Mouse (Mus musculus): ENCODE measurements around the gene Eif3k. TPM values are rescaled to one million over a fixed set of nuclear protein-coding genes. Genes with fewer than 3 reads are reported as not detected.

The Eif3k gene
- polyA plus RNA-seq, 1 experiment from 2014 or later: 458 TPM

Other genes with a start within 250 kb of the Eif3k start
- 157 and 170 TPM in 2 replicates for gene Mrps12, start 240.0 kb downstream of the Eif3k start, polyA plus RNA-seq (2014; fragmentation: Nextera tagmentation; extraction: Ambion mirVana)
- gene Sars2, start 239.9 kb downstream of the Eif3k start, polyA plus RNA-seq (2014; fragmentation: Nextera tagmentation; extraction: Ambion mirVana): 28.8 and 33.0 TPM in 2 replicates
- gene Ccer2, start 225.7 kb downstream of the Eif3k start, polyA plus RNA-seq (2014; fragmentation: Nextera tagmentation; extraction: Ambion mirVana): not detected in 2 replicates
- gene Sirt2, start 215.1 kb downstream of the Eif3k start, polyA plus RNA-seq (2014; fragmentation: Nextera tagmentation; extraction: Ambion mirVana): 49.7 and 56.7 TPM in 2 replicates
- gene Nfkbib, start 214.4 kb downstream of the Eif3k start, polyA plus RNA-seq (2014; fragmentation: Nextera tagmentation; extraction: Ambion mirVana): 39.2 and 43.9 TPM in 2 replicates
- gene Rinl, start 192.9 kb downstream of the Eif3k start, polyA plus RNA-seq (2014; fragmentation: Nextera tagmentation; extraction: Ambion mirVana): 2.9 and 5.6 TPM in 2 replicates
- 283 and 322 TPM in 2 replicates for gene Hnrnpl, start 173.3 kb downstream of the Eif3k start, polyA plus RNA-seq (2014; fragmentation: Nextera tagmentation; extraction: Ambion mirVana)
- 134 and 150 TPM in 2 replicates for gene Ech1, start 156.6 kb downstream of the Eif3k start, polyA plus RNA-seq (2014; fragmentation: Nextera tagmentation; extraction: Ambion mirVana)
- gene Lgals4, start 148.0 kb downstream of the Eif3k start, polyA plus RNA-seq (2014; fragmentation: Nextera tagmentation; extraction: Ambion mirVana): 3.8 and 3.9 TPM in 2 replicates
- 1.1 and 4.0 TPM in 2 replicates for gene Lgals7, start 118.0 kb downstream of the Eif3k start, polyA plus RNA-seq (2014; fragmentation: Nextera tagmentation; extraction: Ambion mirVana)
- 0.51 and 0.64 TPM in 2 replicates for gene Capn12, start 100.4 kb downstream of the Eif3k start, polyA plus RNA-seq (2014; fragmentation: Nextera tagmentation; extraction: Ambion mirVana)
- gene Actn4, start 19.5 kb downstream of the Eif3k start, polyA plus RNA-seq (2014; fragmentation: Nextera tagmentation; extraction: Ambion mirVana): 176 and 239 TPM in 2 replicates
- 9.8 and 12.6 TPM in 2 replicates for gene Map4k1, start 186 bp upstream of the Eif3k start, polyA plus RNA-seq (2014; fragmentation: Nextera tagmentation; extraction: Ambion mirVana)
- 1.1 TPM in 2 replicates for gene Ryr1, start 143.3 kb upstream of the Eif3k start, polyA plus RNA-seq (2014; fragmentation: Nextera tagmentation; extraction: Ambion mirVana)
- 0.68 and 1.1 TPM in 2 replicates for gene Rasgrp4, start 153.0 kb upstream of the Eif3k start, polyA plus RNA-seq (2014; fragmentation: Nextera tagmentation; extraction: Ambion mirVana)
- 12.2 and 13.9 TPM in 2 replicates for gene Fam98c, start 174.4 kb upstream of the Eif3k start, polyA plus RNA-seq (2014; fragmentation: Nextera tagmentation; extraction: Ambion mirVana)
- 0.47 and 0.91 TPM in 2 replicates for gene Ggn, start 188.3 kb upstream of the Eif3k start, polyA plus RNA-seq (2014; fragmentation: Nextera tagmentation; extraction: Ambion mirVana)
- gene Spred3, start 188.5 kb upstream of the Eif3k start, polyA plus RNA-seq (2014; fragmentation: Nextera tagmentation; extraction: Ambion mirVana): 6.0 and 6.4 TPM in 2 replicates
- gene Psmd8, start 198.8 kb upstream of the Eif3k start, polyA plus RNA-seq (2014; fragmentation: Nextera tagmentation; extraction: Ambion mirVana): 281 and 283 TPM in 2 replicates
- 0.61 and 0.97 TPM in 2 replicates for gene Catsperg1, start 232.2 kb upstream of the Eif3k start, polyA plus RNA-seq (2014; fragmentation: Nextera tagmentation; extraction: Ambion mirVana)

Measured in kidney, embryonic 14.5 days (tissue).